Mouse (Mus musculus) kidney, adult 2 months (tissue): ENCODE measurements around the gene Phka2. TPM values are rescaled to one million over a fixed set of nuclear protein-coding genes. Genes with fewer than 3 reads are reported as not detected.

Experiments used
- DNase-seq: peaks from one replicate; pipeline ENCODE4 v3.0.0; 2021
- H3K27ac ChIP-seq: fragments of 200-500 bp; 2 replicates; pipeline ENCODE4 v1.5.1; 2012; ENCODE audit warnings: low read depth, low read length, control low read depth, inconsistent platforms; ENCODE audit not compliant: insufficient read depth
- H3K27me3 ChIP-seq: fragments of 200-500 bp; replicated peaks from 2 replicates; pipeline ENCODE4 v1.6.1; 2012; ENCODE audit warnings: mild to moderate bottlenecking, moderate library complexity, low read length, inconsistent platforms; ENCODE audit not compliant: control insufficient read depth, insufficient read depth
- H3K36me3 ChIP-seq: fragments of 200-500 bp; 2 replicates; pipeline ENCODE4 v1.6.1; 2012; ENCODE audit warnings: mild to moderate bottlenecking, moderate library complexity, low read length, inconsistent platforms; ENCODE audit not compliant: control insufficient read depth, insufficient read depth
- H3K4me1 ChIP-seq: fragments of 200-500 bp; 2 replicates; pipeline ENCODE4 v1.6.1; 2011; ENCODE audit warnings: low read length; ENCODE audit not compliant: control insufficient read depth, insufficient read depth
- H3K4me3 ChIP-seq: fragments of 200-500 bp; 2 replicates; pipeline ENCODE4 v1.5.1; 2011; ENCODE audit warnings: mild to moderate bottlenecking, low read depth, low read length, control low read depth; ENCODE audit not compliant: insufficient read depth
- CTCF ChIP-seq: fragments of 200-500 bp; conservative IDR thresholded peaks from 2 replicates; pipeline ENCODE4 v1.5.1; 2011; ENCODE audit warnings: low read depth, mild to moderate bottlenecking, control low read depth, low read length, moderate library complexity, mixed read lengths; ENCODE audit not compliant: insufficient read depth, insufficient read length
- POLR2A ChIP-seq: fragments of 200-500 bp; IDR thresholded peaks from one replicate; pipeline ENCODE4 v1.6.1; 2011; ENCODE audit warnings: low read depth, low read length, control low read depth
- WGBS: fragments of 180-500 bp; shearing (Covaris S2); methylation state at CpG from one replicate; pipeline ENCODE4 v1.1.7; 2018; 5-methylcytosine and 5-hydroxymethylcytosine counted together
- polyA plus RNA-seq: library from polyadenylated mRNA; depleted of rRNA; stranded (reverse); fragments of >200 nt; gene quantifications from 2 replicates; pipeline ENCODE4 v1.2.3, GENCODE M21; 2012

Phka2 gene
- polyA plus RNA-seq, 1 experiment: 13.0 TPM

- DNase-seq: peak; percentile 24
- 46% methylated on average over 3 of the region's 3 CpGs for WGBS
Measured at GRCm38 (mm10) chrX:160598562-160599458, 96.8 kb downstream of the Phka2 start.

GRCm38 (mm10) chrX:160601053-160601452, 99.1 kb downstream of the Phka2 start:
- Histone ChIP-seq H3K4me1 (peaks cover 5% of the 10 kb centered on the region; the same call in 1 of the 2 replicates), H3K27ac (no peak overlapping the region; the same call in 1 of the 2 replicates), H3K27me3 (no peaks in the 10 kb centered on the region), H3K4me3 (no peak overlapping the region), H3K36me3 (no peaks in the 10 kb centered on the region)
- 4% methylated on average over 3 of the region's 3 CpGs for WGBS
- TF ChIP-seq CTCF (no peak), POLR2A (no peak)
- peak; percentile 53 for DNase-seq

More at GRCm38 (mm10) chrX:160598562-160599458, 96.8 kb downstream of the Phka2 start:
- H3K27ac ChIP-seq: no peak overlapping the region
- no peak overlapping the region for H3K4me3 ChIP-seq
- TF ChIP-seq CTCF: no peak
- TF ChIP-seq POLR2A: no peak
- peaks cover 5% of the 10 kb centered on the region; the same call in 1 of the 2 replicates for H3K4me1 ChIP-seq
- no peaks in the 10 kb centered on the region for H3K27me3 ChIP-seq
- H3K36me3 ChIP-seq: no peaks in the 10 kb centered on the region

- no peaks in the 10 kb centered on the region for H3K36me3 ChIP-seq
- TF ChIP-seq CTCF: no peak
- no peak for TF ChIP-seq POLR2A
- DNase-seq: no peak
- H3K4me3 ChIP-seq: no peak overlapping the region
- H3K27ac ChIP-seq: no peak overlapping the region
- WGBS: 53% methylated on average over 1 of the region's 1 CpGs
- peaks cover 5% of the 10 kb centered on the region; the same call in 1 of the 2 replicates for H3K4me1 ChIP-seq
- no peaks in the 10 kb centered on the region for H3K27me3 ChIP-seq
Measured at GRCm38 (mm10) chrX:160602770-160603169, 100.8 kb downstream of the Phka2 start.

GRCm38 (mm10) chrX:160603316-160603715, 101.3 kb downstream of the Phka2 start:
- no peak for DNase-seq
- WGBS: 87% methylated on average over 2 of the region's 2 CpGs
- TF ChIP-seq CTCF (no peak), POLR2A (no peak)
- Histone ChIP-seq H3K27ac (no peak overlapping the region), H3K27me3 (no peaks in the 10 kb centered on the region), H3K4me1 (peaks cover 5% of the 10 kb centered on the region; the same call in 1 of the 2 replicates), H3K36me3 (no peaks in the 10 kb centered on the region), H3K4me3 (no peak overlapping the region)

- Histone ChIP-seq H3K4me1 (peaks cover 5% of the 10 kb centered on the region; the same call in 1 of the 2 replicates), H3K27ac (no peak overlapping the region), H3K27me3 (no peaks in the 10 kb centered on the region), H3K4me3 (no peak overlapping the region), H3K36me3 (no peaks in the 10 kb centered on the region)
- no peak for DNase-seq
- no peak for TF ChIP-seq POLR2A
- TF ChIP-seq CTCF: no peak
- WGBS: 32% methylated on average over 6 of the region's 6 CpGs
Measured at GRCm38 (mm10) chrX:160603981-160604541, 102.1 kb downstream of the Phka2 start.

GRCm38 (mm10) chrX:160609849-160610248, 107.9 kb downstream of the Phka2 start:
- WGBS: 43% methylated on average over 3 of the region's 3 CpGs
- peak; percentile 32 for DNase-seq
- TF ChIP-seq CTCF (peak; percentile 63), POLR2A (no peak)
- Histone ChIP-seq H3K27me3 (no peaks in the 10 kb centered on the region), H3K4me3 (no peak overlapping the region), H3K27ac (no peak overlapping the region), H3K36me3 (no peaks in the 10 kb centered on the region), H3K4me1 (no peaks in the 10 kb centered on the region)

- no peak overlapping the region for H3K4me3 ChIP-seq
- H3K27ac ChIP-seq: no peak overlapping the region
- no peaks in the 10 kb centered on the region for H3K36me3 ChIP-seq
- WGBS: 91% methylated on average over 2 of the region's 2 CpGs
- no peaks in the 10 kb centered on the region for H3K4me1 ChIP-seq
- TF ChIP-seq CTCF: no peak
- no peak for TF ChIP-seq POLR2A
- DNase-seq: no peak
- no peaks in the 10 kb centered on the region for H3K27me3 ChIP-seq
Measured at GRCm38 (mm10) chrX:160610482-160610881, 108.5 kb downstream of the Phka2 start.
